Mouse (Mus musculus) left cerebral cortex, adult 2 months (tissue): ENCODE data around the gene Rpl7l1. TPM values are rescaled to one million over a fixed set of nuclear protein-coding genes. Genes with fewer than 3 reads are reported as not detected.
A peak's percentile ranks its signal among the peaks of the same experiment; 100 is the strongest.

ENCODE experiments used
- DNase-seq, 2 experiments: peaks; one replicate each; pipeline ENCODE4 v3.0.0; 2021 to 2022; ENCODE audit warnings: low spot score in 2 of 2, mixed read lengths in 1 of 2; ENCODE audit errors: extremely low spot score in 1 of 2
- H3K27ac ChIP-seq: fragments of 200-600 bp; 2 replicates; pipeline ENCODE4 v1.8.1; 2022
- H3K4me3 ChIP-seq: fragments of 200-600 bp; 2 replicates; pipeline ENCODE4 v1.8.1; 2022
- CTCF ChIP-seq: fragments of 200-600 bp; IDR thresholded peaks from 2 replicates; pipeline ENCODE4 v1.8.1; 2022; ENCODE audit warnings: antibody characterized with exemption, mild to moderate bottlenecking, moderate library complexity
- intact Hi-C: fragments of 180-260 bp; cut with DNase I; formaldehyde crosslinking; loops from one replicate; pipeline ENCODE4 v1.15.1; 2025
- total RNA-seq, 2 experiments: library from RNA; stranded (reverse); gene quantifications; 2 replicates each; pipeline ENCODE4 v1.2.3; 2021

The Rpl7l1 gene
- total RNA-seq, 2 experiments from 2014 or later: 36.7 to 51.5 TPM

GRCm38 (mm10) chr17:46728496-46728895 lies 54.0 kb downstream of the Rpl7l1 start:
- no peak overlapping the region for H3K4me3 ChIP-seq
- intact Hi-C loops: no loop called here
- TF ChIP-seq CTCF: no peak
- no peak overlapping the region for H3K27ac ChIP-seq
- no peak for DNase-seq

GRCm38 (mm10) chr17:46728021-46728420 lies 54.5 kb downstream of the Rpl7l1 start:
- DNase-seq: no peak
- intact Hi-C loops: no loop called here
- peak; percentile 36 for TF ChIP-seq CTCF
- H3K4me3 ChIP-seq: no peak overlapping the region
- H3K27ac ChIP-seq: no peak overlapping the region

- no peak for TF ChIP-seq CTCF
- intact Hi-C loops: no loop called here
- H3K4me3 ChIP-seq: no peak overlapping the region
- no peak overlapping the region for H3K27ac ChIP-seq
- DNase-seq: no peak
Observed at GRCm38 (mm10) chr17:46727271-46727670, 55.2 kb downstream of the Rpl7l1 start.

GRCm38 (mm10) chr17:46725731-46726645 lies 56.5 kb downstream of the Rpl7l1 start:
- no peak for TF ChIP-seq CTCF
- Histone ChIP-seq H3K27ac (no peak overlapping the region), H3K4me3 (no peak overlapping the region)
- DNase-seq: no peak
- intact Hi-C loops: no loop called here

- no peak overlapping the region for H3K27ac ChIP-seq
Observed at GRCm38 (mm10) chr17:46725273-46725672, 57.2 kb downstream of the Rpl7l1 start.

GRCm38 (mm10) chr17:46724477-46725084 lies 57.9 kb downstream of the Rpl7l1 start:
- no peak for DNase-seq
- Histone ChIP-seq H3K4me3 (no peak overlapping the region), H3K27ac (no peak overlapping the region)
- intact Hi-C loops: no loop called here
- TF ChIP-seq CTCF: no peak

More at GRCm38 (mm10) chr17:46725273-46725672, 57.2 kb downstream of the Rpl7l1 start:
- peak; percentile 50 for TF ChIP-seq CTCF
- H3K4me3 ChIP-seq: no peak overlapping the region
- no peak for DNase-seq
- intact Hi-C loops: no loop called here

Other genes starting within 250 kb of the Rpl7l1 start
- 10 to 100 TPM; 66.6 to 70.1 TPM for gene Cul9, start 236.3 kb downstream of the Rpl7l1 start, total RNA-seq
- gene Srf, start 226.5 kb downstream of the Rpl7l1 start, total RNA-seq: 10 to 100 TPM; 57.0 to 74.2 TPM
- gene Ptk7, start 153.2 kb downstream of the Rpl7l1 start, total RNA-seq: 1 to 10 TPM; 8.3 to 9.4 TPM
- 10 to 100 TPM; 21.9 to 24.4 TPM for gene Klc4, start 136.7 kb downstream of the Rpl7l1 start, total RNA-seq
- gene Mrpl2, start 136.4 kb downstream of the Rpl7l1 start, total RNA-seq: 10 to 100 TPM; 49.1 to 53.2 TPM
- 10 to 100 TPM; 25.9 to 30.0 TPM for gene Cul7, start 132.3 kb downstream of the Rpl7l1 start, total RNA-seq
- gene Rrp36, start 108.3 kb downstream of the Rpl7l1 start, total RNA-seq: 10 to 100 TPM; 14.9 to 15.7 TPM
- gene Mea1, start 103.9 kb downstream of the Rpl7l1 start, total RNA-seq: 100 to 1,000 TPM; 114 to 122 TPM
- gene Klhdc3, start 101.8 kb downstream of the Rpl7l1 start, total RNA-seq: 100 to 1,000 TPM; 195 to 200 TPM
- gene Ppp2r5d, start 77.6 kb downstream of the Rpl7l1 start, total RNA-seq: 10 to 100 TPM; 79.5 to 83.9 TPM
- 10 to 100 TPM; 54.6 to 55.5 TPM for gene Pex6, start 71.2 kb downstream of the Rpl7l1 start, total RNA-seq
- gene Gnmt, start 53.5 kb downstream of the Rpl7l1 start, total RNA-seq: 1 to 10 TPM in 1 of 2 experiments, under 1 TPM in 1; 0.70 to 2.1 TPM
- gene Cnpy3, start 30.5 kb downstream of the Rpl7l1 start, total RNA-seq: 10 to 100 TPM; 65.1 to 68.1 TPM
- under 1 TPM in 1 of 2 experiments, not detected in 1; 0.28 TPM for gene Ptcra, start 19.0 kb downstream of the Rpl7l1 start, total RNA-seq
- 1 to 10 TPM; 6.3 to 6.5 TPM for gene 2310039H08Rik, start 10.0 kb downstream of the Rpl7l1 start, total RNA-seq
- gene Bicral, start 75.8 kb upstream of the Rpl7l1 start, total RNA-seq: 10 to 100 TPM; 57.5 to 59.7 TPM
- gene Tbcc, start 108.0 kb upstream of the Rpl7l1 start, total RNA-seq: 10 to 100 TPM; 30.9 to 35.3 TPM
- gene Prph2, start 127.8 kb upstream of the Rpl7l1 start, total RNA-seq: not detected
- gene Ubr2, start 227.9 kb upstream of the Rpl7l1 start, total RNA-seq: 10 to 100 TPM; 57.1 to 57.6 TPM